Mouse (Mus musculus) kidney, postnatal 0 days (tissue): ENCODE measurements at regions not wholly inside any gene's neighbourhood (a gene's known extent, or its start where the extent isn't known, plus 50 kb on each side); places are given as distances from the start of the nearest gene placed in this dataset.

Experiments used
- ATAC-seq: fragments of 200-750 bp; cut with Nextera tagmentation; replicated peaks from 2 replicates; pipeline ENCODE4 v1.8.0; 2017; ENCODE audit warnings: low read depth, moderate number of reproducible peaks, moderate TSS enrichment, moderate library complexity; ENCODE audit not compliant: low FRiP score
- DNase-seq: peaks from one replicate; pipeline ENCODE4 v3.0.0-alpha.2; 2016; ENCODE audit warnings: low spot score
- H3K27ac ChIP-seq: fragments of 300-500 bp; sonication (generic); 2 replicates; pipeline ENCODE4 v1.5.1; 2014; ENCODE audit warnings: mild to moderate bottlenecking
- H3K27me3 ChIP-seq: fragments of 300-500 bp; sonication (generic); 2 replicates; pipeline ENCODE4 v1.6.1; 2014; ENCODE audit warnings: low read length, mixed read lengths; ENCODE audit not compliant: insufficient read depth
- H3K36me3 ChIP-seq: fragments of 300-500 bp; sonication (generic); 2 replicates; pipeline ENCODE4 v1.6.1; 2014; ENCODE audit warnings: low read length, mixed read lengths; ENCODE audit not compliant: insufficient read depth
- H3K4me1 ChIP-seq: fragments of 300-500 bp; sonication (generic); replicated peaks from 2 replicates; pipeline ENCODE4 v1.6.1; 2014; ENCODE audit warnings: antibody characterized with exemption, low read length, mixed read lengths; ENCODE audit not compliant: insufficient read depth
- H3K4me2 ChIP-seq: fragments of 300-500 bp; sonication (generic); 2 replicates; pipeline ENCODE4 v1.6.1; 2014; ENCODE audit warnings: mild to moderate bottlenecking, low read length, moderate library complexity, mixed read lengths
- H3K4me3 ChIP-seq: fragments of 300-500 bp; sonication (generic); replicated peaks from 2 replicates; pipeline ENCODE4 v1.5.1; 2014; ENCODE audit warnings: low read depth, low read length
- H3K9ac ChIP-seq: fragments of 300-500 bp; sonication (generic); 2 replicates; pipeline ENCODE4 v1.6.1; 2014; ENCODE audit warnings: low read depth, low read length
- H3K9me3 ChIP-seq: fragments of 300-500 bp; sonication (generic); replicated peaks from 2 replicates; pipeline ENCODE4 v1.6.1; 2016; ENCODE audit warnings: low read length, inconsistent platforms, mixed read lengths
- CTCF ChIP-seq: IDR thresholded peaks from 2 replicates; pipeline ENCODE4 v1.5.1; 2016; ENCODE audit warnings: antibody characterized with exemption, low read depth, mild to moderate bottlenecking, moderate library complexity
- WGBS: fragments of 180-500 bp; shearing (Covaris S2); extraction: QIAGEN DNeasy Blood & Tissue Kit; methylation state at CpG from one replicate; pipeline ENCODE4 v1.1.7; 2014; 5-methylcytosine and 5-hydroxymethylcytosine counted together

DNA sequence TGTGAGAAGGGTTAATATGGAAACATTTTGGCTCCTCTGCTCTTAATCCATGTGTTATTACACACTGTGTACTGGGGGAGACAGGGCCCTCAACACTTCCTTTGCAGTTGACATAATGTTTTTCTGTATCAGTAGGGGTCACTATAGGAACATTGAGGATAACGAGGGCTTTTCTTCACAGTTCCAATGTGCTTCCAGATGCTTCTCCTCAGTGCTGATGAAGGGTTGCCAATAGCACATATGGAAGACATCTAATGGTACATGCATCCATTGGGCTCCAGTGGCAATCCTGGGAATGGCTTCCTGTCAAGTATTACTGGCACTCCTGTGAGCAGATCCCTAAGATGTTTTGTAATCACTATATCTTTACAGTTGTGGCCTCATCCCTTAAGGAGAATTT, 62.1 kb downstream of the Naa11 start:
- WGBS, result 45% methylated on average over 1 of the region's 1 CpGs
- no peak overlapping the region for H3K4me3 ChIP-seq
- H3K27me3 ChIP-seq, result no peaks in the 10 kb centered on the region
- H3K9ac ChIP-seq, result no peak overlapping the region
- TF ChIP-seq CTCF, result peak; percentile 58
- DNase-seq (peak; percentile 43), ATAC-seq (no peak)
- H3K4me2 ChIP-seq, result no peak overlapping the region
- no peaks in the 10 kb centered on the region for H3K36me3 ChIP-seq
- no peaks in the 10 kb centered on the region for H3K4me1 ChIP-seq
- no peaks in the 10 kb centered on the region for H3K9me3 ChIP-seq
- no peak overlapping the region for H3K27ac ChIP-seq

DNA sequence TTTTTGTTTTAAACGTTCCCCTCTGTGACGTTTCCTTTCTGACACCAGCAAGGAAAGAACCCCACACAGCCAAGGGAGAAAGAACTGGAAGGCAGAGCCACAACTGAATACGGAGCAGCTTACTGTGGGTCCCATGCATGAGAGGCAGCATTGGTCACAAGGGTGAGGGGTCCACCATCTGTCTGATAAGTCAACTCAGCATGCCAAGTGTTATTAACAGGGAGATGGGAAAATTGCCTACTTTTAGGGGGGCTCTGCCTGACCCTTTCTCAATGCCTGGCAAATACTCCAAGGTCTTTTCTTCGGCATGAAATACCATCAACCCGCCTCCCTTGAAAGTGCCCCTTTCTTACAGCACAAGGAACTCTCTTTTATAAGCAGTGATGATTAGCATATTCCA, 66.3 kb downstream of the Naa11 start:
- WGBS, result 89% methylated on average over 5 of the region's 5 CpGs

DNA sequence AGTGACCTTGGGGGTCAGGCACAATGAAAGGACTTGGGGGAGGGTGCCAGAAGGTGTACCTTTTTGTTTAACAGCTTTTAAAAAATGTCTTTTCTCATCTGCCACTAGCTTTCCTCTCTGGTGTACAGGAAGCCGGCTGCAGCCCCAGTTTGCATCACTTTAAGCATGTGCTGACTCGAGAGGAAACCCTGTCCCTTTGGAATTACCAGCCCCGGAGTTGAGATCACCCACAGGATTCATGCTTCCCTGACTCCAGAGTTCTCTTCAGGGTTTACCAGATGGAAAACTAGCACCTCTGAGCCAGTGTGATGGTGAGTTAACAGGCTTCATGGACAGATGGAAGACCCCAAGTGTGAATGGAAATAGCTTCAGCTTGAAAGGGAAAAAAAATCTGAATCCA, 68.3 kb downstream of the Naa11 start:
- TF ChIP-seq CTCF, result no peak
- Histone ChIP-seq H3K27ac (no peak overlapping the region), H3K27me3 (no peaks in the 10 kb centered on the region), H3K4me1 (no peaks in the 10 kb centered on the region), H3K9me3 (no peaks in the 10 kb centered on the region), H3K4me2 (no peak overlapping the region), H3K36me3 (no peaks in the 10 kb centered on the region), H3K9ac (no peak overlapping the region), H3K4me3 (no peak overlapping the region)
- 38% methylated on average over 3 of the region's 3 CpGs for WGBS
- no peak for ATAC-seq
- DNase-seq, result no peak

More for the DNA sequence above, 66.3 kb downstream of the Naa11 start:
- ATAC-seq, result no peak
- H3K27me3 ChIP-seq, result no peaks in the 10 kb centered on the region
- no peak overlapping the region for H3K4me3 ChIP-seq
- no peaks in the 10 kb centered on the region for H3K9me3 ChIP-seq
- TF ChIP-seq CTCF, result no peak
- H3K36me3 ChIP-seq, result no peaks in the 10 kb centered on the region
- no peak for DNase-seq
- H3K9ac ChIP-seq, result no peak overlapping the region
- no peak overlapping the region for H3K4me2 ChIP-seq
- no peaks in the 10 kb centered on the region for H3K4me1 ChIP-seq
- H3K27ac ChIP-seq, result no peak overlapping the region

DNA sequence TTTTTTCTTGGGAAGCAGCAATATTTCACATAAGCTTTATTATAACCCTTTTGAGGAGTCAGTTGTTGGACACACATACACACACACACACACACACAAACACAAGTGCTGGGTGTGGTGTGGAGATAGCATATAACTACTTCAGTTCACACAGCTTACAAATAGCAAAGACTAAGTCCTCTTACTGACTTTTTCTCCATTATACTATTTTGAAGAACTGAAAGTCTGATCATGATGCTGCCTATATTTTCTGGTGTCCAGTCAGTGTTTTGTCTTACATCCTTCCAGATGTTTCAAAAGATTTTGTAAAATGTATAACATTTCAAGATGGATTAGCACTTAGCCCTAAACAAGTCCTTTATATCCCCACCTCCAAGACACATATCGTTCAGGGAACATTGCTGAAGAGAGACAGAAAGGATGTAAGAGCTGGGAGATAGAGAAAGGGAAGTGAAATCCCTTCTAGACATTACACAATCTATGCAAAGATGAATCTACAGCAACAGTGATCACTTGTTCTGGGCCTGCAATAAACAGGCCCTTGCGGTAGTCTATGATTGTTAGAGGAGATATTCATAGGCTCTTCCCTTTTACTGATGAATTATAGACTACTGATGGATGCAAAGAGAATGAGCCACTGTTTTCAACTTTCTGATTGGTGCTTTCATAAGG, 72.2 kb downstream of the Naa11 start:
- H3K36me3 ChIP-seq, result no peaks in the 10 kb centered on the region
- no peak for DNase-seq
- H3K27me3 ChIP-seq, result no peaks in the 10 kb centered on the region
- WGBS, result 84% methylated on average over 2 of the region's 2 CpGs
- H3K4me1 ChIP-seq, result no peaks in the 10 kb centered on the region
- no peak overlapping the region for H3K9ac ChIP-seq
- no peak overlapping the region for H3K27ac ChIP-seq
- no peak overlapping the region for H3K4me3 ChIP-seq
- TF ChIP-seq CTCF, result no peak
- no peaks in the 10 kb centered on the region for H3K9me3 ChIP-seq
- ATAC-seq, result no peak
- H3K4me2 ChIP-seq, result no peak overlapping the region

DNA sequence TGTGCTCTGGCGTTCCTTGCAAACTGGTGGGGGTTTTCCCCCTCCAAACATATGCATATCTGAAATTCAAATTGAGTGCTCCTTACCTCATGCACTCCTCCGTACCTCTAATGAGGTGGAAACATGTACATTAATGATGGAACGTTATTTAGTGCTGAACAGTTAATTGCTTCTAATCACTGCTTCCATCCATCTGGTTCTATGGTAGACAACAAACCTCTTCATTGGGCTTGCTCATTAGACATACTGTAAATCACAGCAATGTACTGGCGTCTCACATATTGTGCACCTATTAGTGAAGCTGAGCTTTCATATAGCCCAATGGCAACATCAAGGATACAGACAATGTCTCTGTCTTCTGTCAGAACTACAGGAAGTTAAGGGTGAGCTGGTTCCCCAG, 85.3 kb downstream of the Naa11 start:
- no peaks in the 10 kb centered on the region for H3K9me3 ChIP-seq
- H3K4me3 ChIP-seq, result no peak overlapping the region
- no peaks in the 10 kb centered on the region for H3K36me3 ChIP-seq
- H3K27ac ChIP-seq, result no peak overlapping the region
- ATAC-seq (no peak), DNase-seq (no peak)
- no peak overlapping the region for H3K9ac ChIP-seq
- no peaks in the 10 kb centered on the region for H3K27me3 ChIP-seq
- no peak for TF ChIP-seq CTCF
- 81% methylated on average over 4 of the region's 4 CpGs for WGBS
- no peaks in the 10 kb centered on the region for H3K4me1 ChIP-seq
- H3K4me2 ChIP-seq, result no peak overlapping the region

DNA sequence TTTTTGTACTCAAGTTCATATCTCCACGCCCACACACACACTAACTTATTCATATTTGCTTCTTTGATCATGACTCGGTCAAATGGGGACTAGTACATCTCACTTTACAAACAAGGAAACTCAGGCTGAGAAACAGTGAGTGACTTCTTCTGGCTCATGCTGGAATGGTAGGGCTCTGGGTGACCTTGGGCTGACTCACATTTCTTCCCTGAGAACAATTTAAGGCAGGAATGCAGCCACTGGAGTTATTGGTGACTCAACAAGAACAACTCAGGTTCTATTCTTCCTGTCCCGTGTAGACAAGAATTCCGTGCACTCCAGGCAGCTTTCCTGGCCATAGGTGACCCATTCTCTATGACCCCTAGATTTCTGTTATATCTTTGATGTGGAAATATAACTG, 87.3 kb downstream of the Naa11 start:
- no peaks in the 10 kb centered on the region for H3K9me3 ChIP-seq
- TF ChIP-seq CTCF, result no peak
- H3K9ac ChIP-seq, result no peak overlapping the region
- H3K36me3 ChIP-seq, result no peaks in the 10 kb centered on the region
- H3K27me3 ChIP-seq, result no peaks in the 10 kb centered on the region
- no peak overlapping the region for H3K27ac ChIP-seq
- no peaks in the 10 kb centered on the region for H3K4me1 ChIP-seq
- H3K4me2 ChIP-seq, result no peak overlapping the region
- H3K4me3 ChIP-seq, result no peak overlapping the region
- no peak for DNase-seq
- ATAC-seq, result no peak
- 78% methylated on average over 4 of the region's 4 CpGs for WGBS

DNA sequence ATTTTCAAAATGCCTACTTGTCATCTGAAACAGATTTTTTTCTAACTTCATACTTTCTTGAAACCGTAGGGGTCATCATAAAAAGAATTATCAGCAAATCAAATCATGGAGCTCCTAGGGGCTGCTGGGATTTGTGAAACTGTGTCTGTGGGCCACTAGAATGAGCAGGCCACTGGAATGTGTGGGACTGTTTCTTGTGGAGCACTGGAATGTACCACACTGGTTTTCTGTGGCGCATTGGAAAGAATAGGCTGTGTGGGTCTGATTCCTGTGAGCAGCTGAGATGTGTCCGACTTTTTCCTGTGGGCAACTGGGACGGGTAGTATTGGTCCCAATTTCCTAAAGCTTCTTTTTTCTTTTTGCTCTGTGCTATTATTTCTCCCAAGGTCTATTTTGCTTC, 90.6 kb downstream of the Naa11 start:
- H3K4me1 ChIP-seq, result no peaks in the 10 kb centered on the region
- no peak overlapping the region for H3K4me2 ChIP-seq
- WGBS, result 77% methylated on average over 4 of the region's 4 CpGs
- no peaks in the 10 kb centered on the region for H3K27me3 ChIP-seq
- ATAC-seq, result no peak
- H3K9me3 ChIP-seq, result no peaks in the 10 kb centered on the region
- no peak for TF ChIP-seq CTCF
- H3K9ac ChIP-seq, result no peak overlapping the region
- H3K27ac ChIP-seq, result no peak overlapping the region
- H3K36me3 ChIP-seq, result no peaks in the 10 kb centered on the region
- no peak for DNase-seq
- H3K4me3 ChIP-seq, result no peak overlapping the region
